Mouse (Mus musculus) kidney, embryonic 14.5 days (tissue): Measurements from ENCODE around the gene Rpia. TPM values are rescaled to one million over a fixed set of nuclear protein-coding genes. Genes with fewer than 3 reads are reported as not detected.

Experiments
- ATAC-seq: fragments of 200-750 bp; cut with Nextera tagmentation; 2 replicates; pipeline ENCODE4 v1.8.0; 2017; ENCODE audit warnings: moderate number of reproducible peaks, mild to moderate bottlenecking, moderate TSS enrichment, moderate library complexity; ENCODE audit not compliant: low FRiP score, low TSS enrichment
- H3K27ac ChIP-seq: fragments of 300-500 bp; sonication (generic); 2 replicates; pipeline ENCODE4 v1.5.1; 2014; ENCODE audit warnings: low read depth, mild to moderate bottlenecking, low read length, moderate library complexity, mixed read lengths
- H3K27me3 ChIP-seq: fragments of 300-500 bp; sonication (generic); 2 replicates; pipeline ENCODE4 v1.6.1; 2014; ENCODE audit warnings: mild to moderate bottlenecking, low read length; ENCODE audit not compliant: control insufficient read depth, insufficient read depth
- H3K36me3 ChIP-seq: fragments of 300-500 bp; sonication (generic); 2 replicates; pipeline ENCODE4 v1.6.1; 2014; ENCODE audit warnings: low read length, mixed read lengths; ENCODE audit not compliant: control insufficient read depth, insufficient read depth
- H3K4me1 ChIP-seq: fragments of 300-500 bp; sonication (generic); 2 replicates; pipeline ENCODE4 v1.6.1; 2014; ENCODE audit warnings: low read length, mixed read lengths; ENCODE audit not compliant: control insufficient read depth, insufficient read depth
- H3K4me2 ChIP-seq: fragments of 300-500 bp; sonication (generic); replicated peaks from 2 replicates; pipeline ENCODE4 v1.6.1; 2014; ENCODE audit warnings: low read depth, mild to moderate bottlenecking, low read length
- H3K4me3 ChIP-seq: fragments of 300-500 bp; sonication (generic); 2 replicates; pipeline ENCODE4 v1.5.1; 2014; ENCODE audit warnings: mild to moderate bottlenecking, low read length
- H3K9ac ChIP-seq: fragments of 300-500 bp; sonication (generic); 2 replicates; pipeline ENCODE4 v1.6.1; 2014; ENCODE audit warnings: low read depth, mild to moderate bottlenecking, low read length, moderate library complexity
- H3K9me3 ChIP-seq: fragments of 300-500 bp; sonication (generic); 2 replicates; pipeline ENCODE4 v1.6.1; 2016; ENCODE audit warnings: low read length; ENCODE audit not compliant: control insufficient read depth
- WGBS: fragments of 180-500 bp; shearing (Covaris S2); extraction: QIAGEN DNeasy Blood & Tissue Kit; methylation state at CpG from one replicate; pipeline ENCODE4 v1.1.7; 2014; 5-methylcytosine and 5-hydroxymethylcytosine counted together
- polyA plus RNA-seq: library from polyadenylated mRNA; unstranded; fragments of >200 nt; fragmentation: Nextera tagmentation; extraction: Ambion mirVana; gene quantifications from 2 replicates; pipeline ENCODE4 v1.2.1, GENCODE M21; 2014

Gene Rpia
- polyA plus RNA-seq, 1 experiment from 2014 or later, result 3.2 TPM

DNA sequence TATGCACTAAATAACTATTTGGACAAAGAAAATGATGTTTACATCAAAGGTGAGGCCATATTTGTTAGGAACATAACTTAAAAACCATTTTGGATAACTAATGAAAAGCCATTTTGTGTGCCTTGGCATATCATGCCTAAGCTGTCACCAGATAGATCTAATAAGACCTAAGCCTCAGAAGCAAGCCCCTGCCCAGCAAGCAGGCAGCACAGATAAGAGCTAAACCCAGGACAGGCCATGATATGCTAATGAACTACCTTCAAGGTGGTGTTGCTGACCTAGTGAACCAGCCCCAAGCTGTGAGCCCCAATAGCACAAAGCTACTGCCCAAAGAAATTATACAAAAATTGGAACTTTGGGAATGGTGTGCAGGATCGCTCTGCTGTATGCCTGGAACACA, 62.9 kb downstream of the Rpia start:
- Histone ChIP-seq H3K4me3 (no peak overlapping the region), H3K27me3 (no peaks in the 10 kb centered on the region), H3K9me3 (no peaks in the 10 kb centered on the region), H3K36me3 (no peaks in the 10 kb centered on the region), H3K4me2 (no peak overlapping the region), H3K4me1 (no peaks in the 10 kb centered on the region), H3K27ac (no peak overlapping the region), H3K9ac (no peak overlapping the region)
- 86% methylated on average over 1 of the region's 1 CpGs for WGBS
- no peak for ATAC-seq

DNA sequence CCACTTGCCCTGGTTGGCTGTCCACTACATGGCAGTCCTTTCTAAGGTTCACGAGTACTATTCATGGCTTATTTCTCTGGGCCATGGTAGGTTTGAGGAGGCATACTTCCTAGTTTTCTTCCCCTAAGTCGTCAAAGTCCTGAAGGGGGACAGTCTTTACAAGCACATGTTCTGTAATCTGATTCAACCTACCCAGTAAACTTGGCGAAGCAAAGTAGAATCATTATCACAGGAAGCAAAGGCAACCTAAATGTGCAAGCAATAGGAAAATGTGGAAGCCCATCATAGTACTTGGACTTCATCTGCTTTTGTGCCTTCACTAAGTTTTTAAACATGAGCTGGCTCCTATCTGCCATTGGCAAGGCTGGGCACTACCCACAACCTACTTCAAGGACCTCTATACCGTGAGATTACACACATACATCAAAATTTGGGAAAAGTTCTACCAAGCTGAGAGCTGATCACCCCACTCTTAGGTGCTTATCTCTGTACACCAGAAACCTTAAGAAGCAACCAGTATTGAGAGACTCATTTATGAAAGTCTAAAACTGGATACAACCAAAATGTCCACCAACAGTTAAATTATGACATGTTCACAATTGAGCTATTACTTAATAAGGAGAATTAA, 64.8 kb downstream of the Rpia start:
- no peak for ATAC-seq
- H3K9me3 ChIP-seq, result no peaks in the 10 kb centered on the region
- WGBS, result 75% methylated on average over 4 of the region's 4 CpGs
- no peak overlapping the region for H3K4me2 ChIP-seq
- no peaks in the 10 kb centered on the region for H3K4me1 ChIP-seq
- no peaks in the 10 kb centered on the region for H3K36me3 ChIP-seq
- H3K27me3 ChIP-seq, result no peaks in the 10 kb centered on the region
- no peak overlapping the region for H3K4me3 ChIP-seq
- no peak overlapping the region for H3K27ac ChIP-seq
- no peak overlapping the region for H3K9ac ChIP-seq

DNA sequence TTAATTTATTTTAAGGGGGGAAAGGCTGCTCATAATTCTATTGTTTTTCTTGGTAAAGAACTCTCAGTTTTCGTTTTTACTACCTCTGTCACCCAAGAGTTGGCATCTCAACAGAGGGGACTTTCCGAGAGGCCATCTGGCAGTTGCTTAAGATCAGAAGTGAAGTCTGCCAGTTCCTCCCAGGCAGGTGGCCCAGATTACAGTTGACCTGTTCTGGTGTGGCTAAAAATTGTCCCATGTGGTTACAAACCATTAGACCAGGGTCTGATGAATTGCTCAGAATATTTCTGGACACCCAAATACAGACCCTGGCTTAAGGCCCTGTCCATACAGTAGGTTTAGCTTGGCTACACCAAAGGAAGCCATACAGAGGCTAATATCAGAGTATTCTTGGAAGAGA, 66.4 kb downstream of the Rpia start:
- Histone ChIP-seq H3K4me3 (no peak overlapping the region), H3K27ac (no peak overlapping the region), H3K27me3 (no peaks in the 10 kb centered on the region), H3K9ac (no peak overlapping the region), H3K4me2 (no peak overlapping the region), H3K36me3 (no peaks in the 10 kb centered on the region), H3K4me1 (no peaks in the 10 kb centered on the region), H3K9me3 (no peaks in the 10 kb centered on the region)
- 54% methylated on average over 2 of the region's 2 CpGs for WGBS
- ATAC-seq, result no peak

DNA sequence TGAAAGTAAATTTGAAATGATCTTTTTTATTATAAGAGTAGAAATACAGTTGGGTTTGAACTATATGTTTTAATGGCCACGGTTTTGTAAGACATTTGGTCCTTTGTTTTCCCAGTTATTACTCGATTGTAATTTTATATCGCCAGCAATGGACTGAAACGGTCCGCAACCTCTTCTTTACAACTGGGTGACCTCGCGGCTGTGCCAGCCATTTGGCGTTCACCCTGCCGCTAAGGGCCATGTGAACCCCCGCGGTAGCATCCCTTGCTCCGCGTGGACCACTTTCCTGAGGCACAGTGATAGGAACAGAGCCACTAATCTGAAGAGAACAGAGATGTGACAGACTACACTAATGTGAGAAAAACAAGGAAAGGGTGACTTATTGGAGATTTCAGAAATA, 67.3 kb downstream of the Rpia start:
- no peaks in the 10 kb centered on the region for H3K9me3 ChIP-seq
- no peaks in the 10 kb centered on the region for H3K27me3 ChIP-seq
- ATAC-seq, result no peak
- H3K27ac ChIP-seq, result no peak overlapping the region
- H3K4me3 ChIP-seq, result no peak overlapping the region
- 91% methylated on average over 13 of the region's 13 CpGs for WGBS
- no peaks in the 10 kb centered on the region for H3K4me1 ChIP-seq
- no peaks in the 10 kb centered on the region for H3K36me3 ChIP-seq
- H3K4me2 ChIP-seq, result no peak overlapping the region
- no peak overlapping the region for H3K9ac ChIP-seq

DNA sequence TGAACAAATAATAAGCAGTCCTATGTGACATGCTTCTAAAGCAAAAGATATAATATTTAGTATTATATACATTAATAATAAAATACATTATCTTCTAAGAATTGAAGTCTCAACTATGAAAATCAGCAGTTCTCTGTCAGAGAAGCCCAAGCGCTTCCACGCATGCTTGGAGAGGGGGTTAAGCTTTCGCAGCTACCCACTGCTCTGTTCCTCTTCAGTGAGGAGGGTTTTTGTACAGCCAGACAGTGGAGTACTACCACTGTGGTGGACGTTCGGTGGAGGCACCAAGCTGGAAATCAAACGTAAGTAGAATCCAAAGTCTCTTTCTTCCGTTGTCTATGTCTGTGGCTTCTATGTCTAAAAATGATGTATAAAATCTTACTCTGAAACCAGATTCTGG, 69.7 kb downstream of the Rpia start:
- H3K9me3 ChIP-seq, result no peaks in the 10 kb centered on the region
- 85% methylated on average over 7 of the region's 7 CpGs for WGBS
- H3K27me3 ChIP-seq, result no peaks in the 10 kb centered on the region

DNA sequence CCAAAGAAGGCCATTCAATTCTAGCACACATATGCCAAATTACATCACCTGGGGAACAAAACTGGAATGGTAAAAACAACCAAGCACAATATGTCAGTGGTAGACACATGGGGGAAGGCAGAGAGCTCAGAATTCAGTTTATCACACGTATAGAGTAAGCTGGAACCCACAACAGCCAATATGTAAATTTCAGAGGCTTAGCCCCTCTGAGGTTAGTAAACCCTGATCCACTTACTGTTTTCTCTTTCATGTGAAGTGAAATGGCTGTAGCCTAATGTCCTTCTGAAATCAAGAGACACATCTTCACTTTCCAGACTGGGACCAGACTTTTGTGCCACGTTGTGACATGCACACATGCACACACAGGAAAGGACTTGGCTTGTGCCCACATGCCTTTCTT, 73.3 kb downstream of the Rpia start:
- H3K27ac ChIP-seq, result no peak overlapping the region
- H3K27me3 ChIP-seq, result no peaks in the 10 kb centered on the region
- H3K36me3 ChIP-seq, result no peaks in the 10 kb centered on the region
- WGBS, result 74% methylated on average over 2 of the region's 2 CpGs
- no peak overlapping the region for H3K4me2 ChIP-seq
- H3K9ac ChIP-seq, result no peak overlapping the region
- no peaks in the 10 kb centered on the region for H3K9me3 ChIP-seq
- no peak overlapping the region for H3K4me3 ChIP-seq
- H3K4me1 ChIP-seq, result no peaks in the 10 kb centered on the region
- no peak for ATAC-seq

More for the DNA sequence above, 69.7 kb downstream of the Rpia start:
- H3K9ac ChIP-seq, result no peak overlapping the region
- H3K4me2 ChIP-seq, result no peak overlapping the region
- H3K27ac ChIP-seq, result no peak overlapping the region
- no peak overlapping the region for H3K4me3 ChIP-seq
- no peaks in the 10 kb centered on the region for H3K36me3 ChIP-seq
- no peaks in the 10 kb centered on the region for H3K4me1 ChIP-seq
- no peak for ATAC-seq

DNA sequence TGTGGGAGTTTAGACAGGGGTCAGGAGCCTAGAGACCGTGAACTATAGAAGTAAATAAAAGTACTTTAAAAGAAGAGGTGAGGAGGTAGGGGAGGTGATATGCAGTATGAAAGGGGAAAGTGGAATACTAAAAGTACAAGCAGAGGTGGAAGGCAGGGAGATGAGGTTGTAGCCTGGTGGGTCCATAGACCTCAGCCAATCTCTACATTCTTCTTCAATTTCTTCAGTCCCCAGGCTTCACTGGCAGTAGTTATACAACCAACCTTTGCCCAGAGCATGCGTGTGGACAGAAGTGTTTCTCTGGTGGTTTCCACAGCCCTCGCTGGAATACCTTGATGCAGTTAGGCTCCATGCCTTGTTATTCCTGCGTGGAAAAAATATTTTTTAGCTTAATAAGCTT, 73.9 kb downstream of the Rpia start:
- Histone ChIP-seq H3K4me1 (no peaks in the 10 kb centered on the region), H3K36me3 (no peaks in the 10 kb centered on the region), H3K9me3 (no peaks in the 10 kb centered on the region), H3K4me2 (no peak overlapping the region), H3K4me3 (no peak overlapping the region), H3K27ac (no peak overlapping the region), H3K27me3 (no peaks in the 10 kb centered on the region), H3K9ac (no peak overlapping the region)
- no peak for ATAC-seq
- WGBS, result 85% methylated on average over 4 of the region's 4 CpGs

DNA sequence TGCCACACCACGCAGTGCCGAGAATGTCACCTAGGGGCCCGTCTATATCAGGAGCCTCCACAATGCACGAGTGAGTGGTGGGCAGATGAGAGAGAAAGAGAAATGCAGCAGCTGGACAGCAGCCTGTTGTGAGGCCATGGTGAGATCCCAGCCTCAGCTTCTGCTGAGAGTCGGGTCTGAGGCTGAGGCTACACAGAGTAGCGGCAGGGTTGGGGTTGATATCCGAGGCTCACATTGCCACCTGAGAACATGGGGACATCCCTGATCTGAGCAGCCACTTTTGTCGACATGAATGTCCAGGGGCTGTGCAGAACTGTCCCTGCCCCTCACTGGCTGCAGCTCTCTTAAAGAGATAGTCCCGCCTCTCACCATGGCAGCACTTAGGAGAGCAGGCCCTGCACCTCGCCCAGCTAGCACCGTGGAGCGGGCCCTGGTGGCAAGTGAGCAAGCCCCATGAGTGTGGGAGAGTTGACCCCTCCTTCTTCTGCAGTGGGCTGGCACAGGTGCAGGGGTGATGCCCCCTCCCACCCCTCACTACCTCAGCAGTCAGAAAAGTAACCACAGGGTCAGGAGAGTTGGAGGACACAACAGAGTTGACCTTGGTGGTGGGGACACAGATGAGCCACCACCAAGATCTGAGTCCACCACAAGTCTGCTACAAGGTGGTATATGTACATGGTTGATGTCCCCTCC, 75.2 kb downstream of the Rpia start:
- no peak overlapping the region for H3K9ac ChIP-seq
- H3K9me3 ChIP-seq, result no peaks in the 10 kb centered on the region
- no peak overlapping the region for H3K4me2 ChIP-seq
- H3K36me3 ChIP-seq, result no peaks in the 10 kb centered on the region
- no peak overlapping the region for H3K27ac ChIP-seq
- H3K4me3 ChIP-seq, result no peak overlapping the region
- H3K27me3 ChIP-seq, result no peaks in the 10 kb centered on the region
- no peaks in the 10 kb centered on the region for H3K4me1 ChIP-seq
- 76% methylated on average over 12 of the region's 12 CpGs for WGBS
- ATAC-seq, result peak; percentile 41; the same call in 1 of the 2 replicates
